Mouse (Mus musculus) heart, adult 2 months (tissue): Measurements from ENCODE around the gene Rtf1.
"Not testable (repeated sequence)": the region's sequence is repeated elsewhere in the genome, so short reads cannot be mapped to it uniquely, and the experiment has no call there.

Source experiments
- CTCF ChIP-seq: fragments of 200-600 bp; IDR thresholded peaks from 2 replicates; pipeline ENCODE4 v1.8.1; 2022; ENCODE audit warnings: antibody characterized with exemption, mild to moderate bottlenecking, moderate library complexity
- EP300 ChIP-seq: fragments of 200-500 bp; IDR thresholded peaks from 2 replicates; pipeline ENCODE4 v1.6.1; 2011; ENCODE audit warnings: low read depth, low read length, control low read depth; ENCODE audit not compliant: insufficient read depth
- POLR2A ChIP-seq: fragments of 200-500 bp; IDR thresholded peaks from 2 replicates; pipeline ENCODE4 v1.6.1; 2011; ENCODE audit warnings: mild to moderate bottlenecking, low read depth, low read length, control low read depth; ENCODE audit not compliant: insufficient read depth

DNA sequence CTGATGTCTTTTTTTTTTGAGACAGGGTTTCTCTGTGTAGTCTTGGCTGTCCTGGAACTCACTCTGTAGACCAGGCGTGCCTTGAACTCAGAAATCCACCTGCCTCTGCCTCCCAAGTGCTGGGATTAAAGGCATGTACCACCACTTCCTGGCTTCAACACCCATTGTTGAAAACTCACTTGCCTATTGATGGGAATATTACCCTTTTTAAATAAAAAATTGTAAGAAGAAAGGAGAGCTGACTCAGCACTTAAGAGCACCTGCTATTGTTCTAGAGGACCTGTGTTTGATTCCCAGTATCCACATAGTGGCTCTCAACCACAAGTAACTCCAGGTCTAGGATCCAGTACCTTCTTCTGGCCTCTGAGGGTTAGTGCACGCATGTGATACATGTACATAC lies 41.0 kb downstream of the Rtf1 start:
- not testable (repeated sequence) for TF ChIP-seq CTCF, EP300, POLR2A
